ENCODE assay signal across 14 mouse cellular contexts in genomic region chr14:21813216-21813615, GRCm38 (mm10). TPM values are rescaled to one million over a fixed set of nuclear protein-coding genes. Genes with fewer than 3 reads are reported as not detected.
DNase-seq lines count a peak whose midpoint lies in the region; ATAC-seq lines count a peak whose summit lies in the region.
"Had no signal": no experiment of that assay in that cellular context is flagged by ENCODE, and none has a peak within 500 bp of the region (broad histone marks: within the 10 kb centered on the region; RNA-seq: fewer than 3 reads in every experiment).

No protein-coding gene starts in this region.

- intact Hi-C loops in left cerebral cortex, postnatal 36 days (cut with DNase I): no loop called here

- H3K9ac ChIP-seq in heart, embryonic 11.5 days (ENCODE audit: low read depth, low read length): no peak overlapping the region
- H3K9ac ChIP-seq: hindbrain, embryonic 15.5 days; kidney, embryonic 15.5 days; limb, embryonic 15.5 days had no signal

- 39% methylated on average over 4 of the region's 4 CpGs for WGBS in heart, embryonic 10.5 days
- WGBS in heart, embryonic 11.5 days (ENCODE audit: insufficient replicate concordance): 34% methylated on average over 4 of the region's 4 CpGs

- DNase-seq in heart, embryonic 10.5 days (ENCODE audit: low spot score): no peak
- DNase-seq in MEL-GATA-1-ER (ENCODE audit: extremely low read depth, low read depth): peak; percentile 60
- DNase-seq in adrenal gland, postnatal 36 days: no peak
- DNase-seq in left cerebral cortex, postnatal 36 days (ENCODE audit: low spot score in 2 of 2): no peak
- DNase-seq in adrenal gland, adult 8-10 months: no peak

- peaks cover 34% of the 10 kb centered on the region for H3K4me1 ChIP-seq in heart, embryonic 10.5 days
- H3K4me1 ChIP-seq in heart, embryonic 11.5 days (ENCODE audit: control insufficient read depth, insufficient read depth, low read length): peaks cover 13% of the 10 kb centered on the region; the same call in 1 of the 2 replicates
- H3K4me1 ChIP-seq: hindbrain, embryonic 15.5 days; limb, embryonic 15.5 days; midbrain, embryonic 10.5 days had no signal

- H3K4me3 ChIP-seq in heart, embryonic 10.5 days: no peak overlapping the region
- no peak overlapping the region for H3K4me3 ChIP-seq in heart, embryonic 11.5 days (ENCODE audit: low read depth, low read length)
- H3K4me3 ChIP-seq: hindbrain, embryonic 15.5 days; kidney, embryonic 15.5 days; layer of hippocampus, adult 2 months; limb, embryonic 15.5 days; midbrain, embryonic 10.5 days had no signal

- H3K27ac ChIP-seq in heart, embryonic 10.5 days: 0 out of 2 replicates have a peak overlapping the region, but pooled peaks have one; percentile 42
- H3K27ac ChIP-seq in heart, embryonic 11.5 days (ENCODE audit: low read depth, low read length): no peak overlapping the region
- H3K27ac ChIP-seq: hindbrain, embryonic 15.5 days; kidney, embryonic 15.5 days; layer of hippocampus, adult 2 months; limb, embryonic 15.5 days; midbrain, embryonic 10.5 days had no signal

- ATAC-seq in heart, embryonic 11.5 days (replicated peaks; ENCODE audit: insufficient number of reproducible peaks, low FRiP score, low TSS enrichment): no peak
- ATAC-seq in inflammation-experienced regulatory T-cells, adult 6 months: peak; percentile 55
- ATAC-seq in megakaryocyte, adult 5-6 weeks (ENCODE audit: poor library complexity, severe bottlenecking): peak; percentile 66

- H3K4me2 ChIP-seq in heart, embryonic 11.5 days: no peak overlapping the region
- H3K4me2 ChIP-seq: hindbrain, embryonic 15.5 days; kidney, embryonic 15.5 days; limb, embryonic 15.5 days had no signal

- H3K9me3 ChIP-seq in heart, embryonic 10.5 days: no peaks in the 10 kb centered on the region
- no peaks in the 10 kb centered on the region for H3K9me3 ChIP-seq in heart, embryonic 11.5 days (replicated peaks; ENCODE audit: control insufficient read depth, low read length)
- H3K9me3 ChIP-seq: G1E; hindbrain, embryonic 15.5 days; kidney, embryonic 15.5 days; limb, embryonic 15.5 days; midbrain, embryonic 10.5 days had no signal

- no peaks in the 10 kb centered on the region for H3K36me3 ChIP-seq in heart, embryonic 10.5 days
- H3K36me3 ChIP-seq in heart, embryonic 11.5 days (ENCODE audit: control insufficient read depth, insufficient read depth, low read length): no peaks in the 10 kb centered on the region
- H3K36me3 ChIP-seq: hindbrain, embryonic 15.5 days; kidney, embryonic 15.5 days; limb, embryonic 15.5 days; midbrain, embryonic 10.5 days had no signal

- no peaks in the 10 kb centered on the region for H3K27me3 ChIP-seq in heart, embryonic 10.5 days (ENCODE audit: insufficient read depth, poor library complexity, severe bottlenecking)
- no peaks in the 10 kb centered on the region for H3K27me3 ChIP-seq in heart, embryonic 11.5 days (ENCODE audit: control insufficient read depth, insufficient read depth, low read length)
- H3K27me3 ChIP-seq: hindbrain, embryonic 15.5 days; kidney, embryonic 15.5 days; limb, embryonic 15.5 days had no signal

RNA-seq across cellular contexts. Expression of gene Vdac2, which starts 11.8 kb away (rescaled TPM):
- polyA plus RNA-seq in heart, embryonic 10.5 days (2016; fragmentation: Nextera tagmentation; extraction: Ambion mirVana): 377 and 438 TPM in 2 replicates
- polyA plus RNA-seq in heart, embryonic 11.5 days (2014; fragmentation: Nextera tagmentation; extraction: Ambion mirVana): 434 and 456 TPM in 2 replicates
- 100 to 1,000 TPM; 242 to 259 (median 244) TPM for polyA plus RNA-seq in inflammation-experienced regulatory T-cells, adult 6 months (2017; shearing (Covaris generic))
- total RNA-seq in megakaryocyte, adult 5-6 weeks (2015): 293 and 324 TPM in 2 replicates
- total RNA-seq in megakaryocyte, adult 5-6 weeks (2017): 231 and 287 TPM in 2 replicates
- 100 to 1,000 TPM; 206 to 231 TPM for total RNA-seq in adrenal gland, postnatal 36 days (2021)
- total RNA-seq in left cerebral cortex, postnatal 36 days (2021): 100 to 1,000 TPM; 209 to 217 TPM
- total RNA-seq in adrenal gland, adult 8-10 months (2022): 100 to 1,000 TPM; 190 to 233 (median 209) TPM

RNA-seq across cellular contexts. Expression of gene Comtd1, which starts 35.6 kb away (rescaled TPM):
- 48.1 and 52.2 TPM in 2 replicates for polyA plus RNA-seq in heart, embryonic 10.5 days (2016; fragmentation: Nextera tagmentation; extraction: Ambion mirVana)
- 38.6 and 44.5 TPM in 2 replicates for polyA plus RNA-seq in heart, embryonic 11.5 days (2014; fragmentation: Nextera tagmentation; extraction: Ambion mirVana)
- 10 to 100 TPM; 15.0 to 21.0 (median 18.2) TPM for polyA plus RNA-seq in inflammation-experienced regulatory T-cells, adult 6 months (2017; shearing (Covaris generic))
- total RNA-seq in megakaryocyte, adult 5-6 weeks (2015): 8.0 and 14.3 TPM in 2 replicates
- 0.89 and 5.4 TPM in 2 replicates for total RNA-seq in megakaryocyte, adult 5-6 weeks (2017)
- total RNA-seq in adrenal gland, postnatal 36 days (2021): 10 to 100 TPM; 54.8 to 83.5 TPM
- 10 to 100 TPM; 25.5 to 31.1 TPM for total RNA-seq in left cerebral cortex, postnatal 36 days (2021)
- 10 to 100 TPM; 75.0 to 92.2 (median 80.6) TPM for total RNA-seq in adrenal gland, adult 8-10 months (2022)
